In genomic region chr10:116444826-116445225, GRCm38 (mm10) we compare ENCODE assay signal across 16 mouse cellular contexts. TPM values are rescaled to one million over a fixed set of nuclear protein-coding genes. Genes with fewer than 3 reads are reported as not detected.
"Had no signal": no experiment of that assay in that cellular context is flagged by ENCODE, and none has a peak within 500 bp of the region (broad histone marks: within the 10 kb centered on the region; RNA-seq: fewer than 3 reads in every experiment).

No protein-coding gene starts in this region.

- H3K27ac ChIP-seq: kidney, embryonic 15.5 days; left cerebral cortex, adult 2 months; liver, embryonic 14.5 days; lung, embryonic 15.5 days; stomach, postnatal 0 days had no signal

- H3K4me1 ChIP-seq: kidney, embryonic 15.5 days; lung, embryonic 15.5 days had no signal

- H3K27me3 ChIP-seq: kidney, embryonic 15.5 days; lung, embryonic 15.5 days had no signal

- DNase-seq: kidney, adult 2 months; kidney, postnatal 10 days; kidney, postnatal 36 days; layer of hippocampus, postnatal 36 days; lung, adult 18-20 months; lung, postnatal 14 days; lung, postnatal 4 days; midbrain, embryonic 14.5 days; thymus, adult 18-20 months; thymus, postnatal 36 days had no signal

- H3K4me3 ChIP-seq: kidney, embryonic 15.5 days; left cerebral cortex, adult 2 months; lung, embryonic 15.5 days had no signal

- H3K9me3 ChIP-seq: kidney, embryonic 15.5 days; lung, embryonic 15.5 days had no signal

- H3K36me3 ChIP-seq: kidney, embryonic 15.5 days; lung, embryonic 15.5 days had no signal

RNA-seq across cellular contexts. Expression of gene Kcnmb4, which starts 28.9 kb away (rescaled TPM):
- total RNA-seq: megakaryocyte-erythroid progenitor cell, adult 5-6 weeks had no signal
